Mouse (Mus musculus) neural tube, embryonic 11.5 days (tissue): ENCODE data around the gene Cmip. TPM values are rescaled to one million over a fixed set of nuclear protein-coding genes. Genes with fewer than 3 reads are reported as not detected.
A peak's percentile ranks its signal among the peaks of the same experiment; 100 is the strongest.

ENCODE experiments used
- ATAC-seq: fragments of 200-750 bp; cut with Nextera tagmentation; 2 replicates; pipeline ENCODE4 v1.8.0; 2017; ENCODE audit warnings: moderate number of reproducible peaks, mild to moderate bottlenecking, moderate TSS enrichment, moderate library complexity; ENCODE audit not compliant: insufficient read depth, low FRiP score, low TSS enrichment
- DNase-seq: peaks from one replicate; pipeline ENCODE4 v3.0.0-alpha.2; 2015; ENCODE audit warnings: low spot score
- H3K27ac ChIP-seq: fragments of 300-500 bp; sonication (generic); 2 replicates; pipeline ENCODE4 v1.5.1; 2014; ENCODE audit warnings: low read depth, mild to moderate bottlenecking, low read length
- H3K27me3 ChIP-seq: fragments of 300-500 bp; sonication (generic); 2 replicates; pipeline ENCODE4 v1.6.1; 2014; ENCODE audit warnings: mild to moderate bottlenecking, low read length, mixed read lengths; ENCODE audit not compliant: control insufficient read depth, insufficient read depth
- H3K36me3 ChIP-seq: fragments of 300-500 bp; sonication (generic); 2 replicates; pipeline ENCODE4 v1.6.1; 2014; ENCODE audit warnings: mild to moderate bottlenecking, low read length, moderate library complexity, mixed read lengths; ENCODE audit not compliant: control insufficient read depth, insufficient read depth
- H3K4me1 ChIP-seq: fragments of 300-500 bp; sonication (generic); 2 replicates; pipeline ENCODE4 v1.6.1; 2014; ENCODE audit warnings: low read length, mixed read lengths; ENCODE audit not compliant: control insufficient read depth, insufficient read depth
- H3K4me2 ChIP-seq: fragments of 300-500 bp; sonication (generic); 2 replicates; pipeline ENCODE4 v1.6.1; 2014; ENCODE audit warnings: low read depth, mild to moderate bottlenecking, moderate library complexity
- H3K4me3 ChIP-seq: fragments of 300-500 bp; sonication (generic); 2 replicates; pipeline ENCODE4 v1.5.1; 2014; ENCODE audit warnings: low read depth, low read length
- H3K9ac ChIP-seq: fragments of 300-500 bp; sonication (generic); 2 replicates; pipeline ENCODE4 v1.6.1; 2014; ENCODE audit warnings: mild to moderate bottlenecking, low read length
- H3K9me3 ChIP-seq: fragments of 300-500 bp; sonication (generic); 2 replicates; pipeline ENCODE4 v1.6.1; 2016; ENCODE audit warnings: low read length; ENCODE audit not compliant: control insufficient read depth
- WGBS: fragments of 180-500 bp; shearing (Covaris S2); extraction: QIAGEN DNeasy Blood & Tissue Kit; methylation state at CpG from one replicate; pipeline ENCODE4 v1.1.7; 2014; 5-methylcytosine and 5-hydroxymethylcytosine counted together
- polyA plus RNA-seq: library from polyadenylated mRNA; unstranded; fragments of >200 nt; fragmentation: Nextera tagmentation; extraction: Ambion mirVana; gene quantifications from 2 replicates; pipeline ENCODE4 v1.2.1, GENCODE M21; 2014

The Cmip gene
- polyA plus RNA-seq, 1 experiment from 2014 or later, result 56.7 TPM

GRCm38 (mm10) chr8:117321232-117321631 lies 64.4 kb downstream of the Cmip start:
- Histone ChIP-seq H3K4me3 (no peak overlapping the region), H3K9me3 (no peaks in the 10 kb centered on the region), H3K27me3 (no peaks in the 10 kb centered on the region), H3K9ac (no peak overlapping the region), H3K4me1 (peaks cover 23% of the 10 kb centered on the region; the same call in 1 of the 2 replicates), H3K36me3 (no peaks in the 10 kb centered on the region), H3K4me2 (no peak overlapping the region), H3K27ac (0 out of 2 replicates have a peak overlapping the region, but pooled peaks have one; percentile 14)
- no peak for DNase-seq
- no peak for ATAC-seq
- WGBS, result 83% methylated on average over 15 of the region's 15 CpGs

GRCm38 (mm10) chr8:117322021-117322420 lies 65.2 kb downstream of the Cmip start:
- peak overlapping the region; percentile 30 for H3K27ac ChIP-seq
- no peaks in the 10 kb centered on the region for H3K9me3 ChIP-seq
- DNase-seq (peak; percentile 67), ATAC-seq (peak; percentile 75)
- H3K9ac ChIP-seq, result no peak overlapping the region
- H3K4me1 ChIP-seq, result peaks cover 24% of the 10 kb centered on the region; the same call in 1 of the 2 replicates
- no peaks in the 10 kb centered on the region for H3K36me3 ChIP-seq
- H3K4me3 ChIP-seq, result no peak overlapping the region
- 33% methylated on average over 6 of the region's 6 CpGs for WGBS
- H3K27me3 ChIP-seq, result no peaks in the 10 kb centered on the region
- H3K4me2 ChIP-seq, result no peak overlapping the region

- DNase-seq, result no peak
- no peak for ATAC-seq
- no peaks in the 10 kb centered on the region for H3K36me3 ChIP-seq
- H3K27me3 ChIP-seq, result no peaks in the 10 kb centered on the region
- no peak overlapping the region for H3K4me2 ChIP-seq
- H3K9me3 ChIP-seq, result no peaks in the 10 kb centered on the region
- peaks cover 29% of the 10 kb centered on the region; the same call in 1 of the 2 replicates for H3K4me1 ChIP-seq
- H3K9ac ChIP-seq, result no peak overlapping the region
- 58% methylated on average over 8 of the region's 8 CpGs for WGBS
- no peak overlapping the region for H3K4me3 ChIP-seq
- H3K27ac ChIP-seq, result peak overlapping the region; percentile 30; the same call in 1 of the 2 replicates
These were observed 65.9 kb downstream of the Cmip start for GRCm38 (mm10) chr8:117322715-117323310.

- no peaks in the 10 kb centered on the region for H3K36me3 ChIP-seq
- DNase-seq (no peak), ATAC-seq (no peak)
- H3K4me2 ChIP-seq, result no peak overlapping the region
- H3K4me3 ChIP-seq, result no peak overlapping the region
- no peak overlapping the region for H3K27ac ChIP-seq
- 93% methylated on average over 9 of the region's 9 CpGs for WGBS
- H3K27me3 ChIP-seq, result no peaks in the 10 kb centered on the region
- no peaks in the 10 kb centered on the region for H3K9me3 ChIP-seq
- H3K9ac ChIP-seq, result no peak overlapping the region
- peaks cover 28% of the 10 kb centered on the region; the same call in 1 of the 2 replicates for H3K4me1 ChIP-seq
These were observed 68.0 kb downstream of the Cmip start for GRCm38 (mm10) chr8:117324821-117325220.

- no peak for ATAC-seq
- no peak overlapping the region for H3K9ac ChIP-seq
These were observed 69.9 kb downstream of the Cmip start for GRCm38 (mm10) chr8:117326735-117327134.

GRCm38 (mm10) chr8:117327385-117327837 lies 70.5 kb downstream of the Cmip start:
- H3K4me3 ChIP-seq, result no peak overlapping the region
- no peak overlapping the region for H3K4me2 ChIP-seq
- no peaks in the 10 kb centered on the region for H3K36me3 ChIP-seq
- H3K4me1 ChIP-seq, result peaks cover 19% of the 10 kb centered on the region; the same call in 1 of the 2 replicates
- no peak for ATAC-seq
- no peak overlapping the region for H3K9ac ChIP-seq
- 0 out of 2 replicates have a peak overlapping the region, but pooled peaks have one; percentile 2 for H3K27ac ChIP-seq
- H3K27me3 ChIP-seq, result no peaks in the 10 kb centered on the region
- 57% methylated on average over 7 of the region's 7 CpGs for WGBS
- H3K9me3 ChIP-seq, result no peaks in the 10 kb centered on the region
- DNase-seq, result no peak

More at GRCm38 (mm10) chr8:117326735-117327134, 69.9 kb downstream of the Cmip start:
- Histone ChIP-seq H3K36me3 (no peaks in the 10 kb centered on the region), H3K27me3 (no peaks in the 10 kb centered on the region), H3K4me1 (peaks cover 22% of the 10 kb centered on the region; the same call in 1 of the 2 replicates), H3K9me3 (no peaks in the 10 kb centered on the region), H3K4me2 (no peak overlapping the region), H3K27ac (no peak overlapping the region), H3K4me3 (no peak overlapping the region)
- DNase-seq, result no peak
- WGBS, result 90% methylated on average over 5 of the region's 5 CpGs

GRCm38 (mm10) chr8:117328758-117329157 lies 71.9 kb downstream of the Cmip start:
- Histone ChIP-seq H3K4me2 (no peak overlapping the region), H3K9me3 (no peaks in the 10 kb centered on the region), H3K9ac (no peak overlapping the region), H3K27ac (no peak overlapping the region), H3K36me3 (no peaks in the 10 kb centered on the region), H3K27me3 (no peaks in the 10 kb centered on the region), H3K4me1 (peaks cover 24% of the 10 kb centered on the region), H3K4me3 (no peak overlapping the region)
- 90% methylated on average over 9 of the region's 9 CpGs for WGBS
- ATAC-seq, result no peak
- DNase-seq, result no peak

- 73% methylated on average over 9 of the region's 9 CpGs for WGBS
- ATAC-seq, result no peak
- H3K4me1 ChIP-seq, result peaks cover 28% of the 10 kb centered on the region
These were observed 72.3 kb downstream of the Cmip start for GRCm38 (mm10) chr8:117329167-117329566.

GRCm38 (mm10) chr8:117329903-117330302 lies 73.0 kb downstream of the Cmip start:
- H3K4me1 ChIP-seq, result peaks cover 30% of the 10 kb centered on the region

More at GRCm38 (mm10) chr8:117329167-117329566, 72.3 kb downstream of the Cmip start:
- H3K4me2 ChIP-seq, result no peak overlapping the region
- H3K4me3 ChIP-seq, result no peak overlapping the region
- H3K9ac ChIP-seq, result no peak overlapping the region
- DNase-seq, result no peak
- no peaks in the 10 kb centered on the region for H3K9me3 ChIP-seq
- H3K27me3 ChIP-seq, result no peaks in the 10 kb centered on the region
- H3K36me3 ChIP-seq, result no peaks in the 10 kb centered on the region
- no peak overlapping the region for H3K27ac ChIP-seq

More at GRCm38 (mm10) chr8:117329903-117330302, 73.0 kb downstream of the Cmip start:
- H3K9ac ChIP-seq, result no peak overlapping the region
- H3K27me3 ChIP-seq, result no peaks in the 10 kb centered on the region
- H3K4me2 ChIP-seq, result no peak overlapping the region
- no peak for ATAC-seq
- no peak overlapping the region for H3K27ac ChIP-seq
- H3K36me3 ChIP-seq, result no peaks in the 10 kb centered on the region
- H3K4me3 ChIP-seq, result no peak overlapping the region
- H3K9me3 ChIP-seq, result no peaks in the 10 kb centered on the region
- DNase-seq, result no peak
- 54% methylated on average over 2 of the region's 2 CpGs for WGBS
